Mouse (Mus musculus) granulocyte monocyte progenitor cell, adult 5-6 weeks (primary cell): ENCODE measurements around the gene Ctbp2. TPM values are rescaled to one million over a fixed set of nuclear protein-coding genes. Genes with fewer than 3 reads are reported as not detected.
"Not testable (repeated sequence)": the region's sequence is repeated elsewhere in the genome, so short reads cannot be mapped to it uniquely, and the experiment has no call there.

Source experiments
- ATAC-seq: replicated peaks from 2 replicates; pipeline ENCODE4 v1.8.0; 2016; ENCODE audit warnings: mild to moderate bottlenecking, moderate TSS enrichment, inconsistent platforms; ENCODE audit not compliant: poor library complexity, severe bottlenecking
- total RNA-seq, 2 experiments: library from RNA; stranded (forward) in 1 of 2; stranded (reverse) in 1 of 2; fragments of 200-712, 200-1000 nt in 1 of 2; fragments of >200 nt in 1 of 2; fragmentation: Nextera tagmentation in 1 of 2; gene quantifications; 2 replicates each; pipeline ENCODE4 v1.2.3; 2014 to 2017

Gene Ctbp2
- total RNA-seq, 2 experiments from 2014 or later: 40.8 to 55.5 TPM

DNA sequence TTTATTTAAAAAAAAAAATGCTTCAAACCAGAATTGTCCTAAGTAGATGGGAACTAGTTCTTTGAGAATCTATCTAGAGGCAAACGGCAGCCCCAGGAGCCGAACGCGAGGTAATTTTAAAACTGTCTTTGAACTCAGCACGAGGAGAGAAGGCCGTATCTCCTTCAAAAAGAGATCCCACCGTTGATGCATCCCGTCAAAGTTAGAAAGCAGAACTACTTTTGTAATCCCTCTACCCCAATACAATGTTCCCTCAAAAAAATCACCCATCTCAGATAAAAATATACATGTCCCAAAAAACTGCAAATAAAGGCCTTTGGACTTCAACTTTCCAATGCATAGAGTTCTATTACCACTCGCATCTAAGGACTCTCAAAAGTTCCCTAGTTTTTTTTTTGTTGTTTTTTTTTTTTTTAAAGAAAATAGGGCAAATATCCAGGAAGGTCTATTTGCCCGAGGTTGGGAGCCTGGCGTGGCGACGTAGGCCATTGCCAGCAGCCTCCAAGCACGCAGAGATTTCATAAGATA is 3.0 kb downstream of the Ctbp2 start:
- no peak for ATAC-seq

GRCm38 (mm10) chr7:133120221-133120751 is 3.9 kb downstream of the Ctbp2 start:
- no peak for ATAC-seq

DNA sequence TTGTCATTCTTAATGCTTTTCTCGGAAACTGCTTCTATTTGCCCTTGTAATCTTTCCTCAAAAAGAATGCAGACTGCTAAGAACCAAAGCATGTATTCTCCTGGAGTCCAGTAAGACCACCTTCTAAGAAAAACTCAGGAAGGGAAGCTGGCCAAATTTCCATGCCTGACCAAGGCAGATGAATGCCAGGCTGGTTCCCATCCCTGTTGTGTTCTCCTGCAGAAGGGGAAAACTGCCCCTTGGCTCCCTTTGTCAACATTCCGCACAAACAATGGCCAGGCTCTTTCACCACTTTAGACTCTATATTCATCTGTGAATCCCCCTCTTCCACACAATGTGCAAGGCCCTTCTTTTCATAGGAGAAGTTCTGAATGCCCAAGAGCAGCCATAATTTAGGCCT is 6.3 kb downstream of the Ctbp2 start:
- no peak for ATAC-seq

DNA sequence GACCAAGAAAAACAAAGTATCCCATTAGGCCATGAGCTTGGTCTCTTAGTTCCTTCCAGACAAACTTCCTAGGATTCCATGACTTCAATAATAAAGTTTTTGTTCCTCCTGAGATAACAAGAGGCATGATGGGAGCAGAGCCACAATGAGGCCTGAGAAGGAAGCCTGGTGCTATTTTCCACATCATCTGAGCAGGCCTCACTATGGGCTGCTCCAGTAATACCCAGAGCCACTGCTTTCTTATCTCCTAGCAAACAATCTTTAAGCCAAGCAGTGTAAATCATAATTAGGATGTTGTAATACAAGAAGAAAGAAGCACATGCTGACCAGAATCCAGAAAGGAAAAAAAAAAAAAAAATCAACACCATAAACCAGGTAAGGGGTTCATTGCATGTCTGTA is 7.6 kb downstream of the Ctbp2 start:
- ATAC-seq: no peak

DNA sequence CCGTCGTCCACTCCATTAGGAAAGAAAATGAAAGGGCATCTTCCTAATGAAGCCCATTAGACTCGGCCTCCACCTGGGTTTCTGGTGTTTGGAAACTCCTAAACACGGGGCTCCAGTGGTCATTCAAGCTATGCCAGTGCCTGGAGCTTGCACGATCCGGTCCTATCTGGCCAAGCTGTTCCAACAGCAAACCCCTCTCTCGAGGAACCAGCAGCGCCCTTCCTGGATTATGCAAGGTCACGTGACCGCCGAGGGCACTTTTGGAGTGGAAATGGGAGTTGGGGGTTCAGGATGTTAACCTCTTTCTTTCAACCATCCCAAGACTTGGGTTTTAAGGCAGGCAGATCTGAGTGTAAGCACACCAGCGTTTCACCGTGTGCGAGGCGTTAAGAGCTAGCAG is 8.3 kb downstream of the Ctbp2 start:
- ATAC-seq: peak; percentile 41

GRCm38 (mm10) chr7:133114847-133115470 is 9.2 kb downstream of the Ctbp2 start:
- ATAC-seq: peak; percentile 85

GRCm38 (mm10) chr7:133113185-133113895 is 10.8 kb downstream of the Ctbp2 start:
- ATAC-seq: no peak

- ATAC-seq: no peak
Observed at GRCm38 (mm10) chr7:133112351-133112831, 11.8 kb downstream of the Ctbp2 start.

GRCm38 (mm10) chr7:133109442-133109841 is 14.7 kb downstream of the Ctbp2 start:
- ATAC-seq: no peak

DNA sequence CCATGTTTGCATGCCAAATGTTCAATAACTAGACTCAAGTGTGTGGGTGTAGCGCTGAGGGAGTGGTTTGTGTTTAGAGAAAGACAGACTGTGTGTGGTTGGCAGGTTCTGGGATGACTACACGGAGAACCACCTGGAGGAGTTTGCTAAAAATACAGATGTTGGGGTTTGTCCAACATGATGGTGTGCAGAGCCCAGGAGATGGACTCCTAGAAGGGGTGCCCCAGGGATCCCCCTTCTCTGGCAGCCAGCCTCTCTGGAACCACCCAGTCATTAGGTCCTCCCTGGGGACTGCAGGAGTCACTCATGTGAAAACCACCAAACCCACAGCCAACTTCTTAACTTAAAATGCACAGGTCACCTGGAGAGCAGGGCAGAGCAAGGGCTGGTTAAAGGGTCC is 15.5 kb downstream of the Ctbp2 start:
- no peak for ATAC-seq

DNA sequence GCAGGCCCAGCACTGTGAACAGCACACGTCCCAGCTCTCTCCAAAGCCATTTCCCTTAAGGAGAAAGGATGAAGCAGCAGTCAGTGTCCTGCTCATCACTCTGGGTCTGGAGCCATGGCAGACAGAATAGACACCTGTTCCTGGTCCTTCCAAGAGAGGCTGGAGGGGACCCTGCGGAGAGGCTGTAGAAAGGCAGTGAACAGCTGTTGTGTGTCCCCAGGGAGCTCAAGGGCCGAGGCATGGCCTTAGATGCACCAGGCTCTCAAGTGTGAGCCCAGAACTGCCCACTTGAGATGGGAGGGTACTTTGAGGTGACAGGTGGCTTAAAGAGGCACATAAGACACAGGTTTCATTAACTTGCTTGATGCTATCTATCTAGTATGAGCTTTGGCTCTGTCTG is 21.6 kb downstream of the Ctbp2 start:
- no peak for ATAC-seq

- no peak for ATAC-seq
Observed at GRCm38 (mm10) chr7:133101070-133101469, 23.1 kb downstream of the Ctbp2 start.

DNA sequence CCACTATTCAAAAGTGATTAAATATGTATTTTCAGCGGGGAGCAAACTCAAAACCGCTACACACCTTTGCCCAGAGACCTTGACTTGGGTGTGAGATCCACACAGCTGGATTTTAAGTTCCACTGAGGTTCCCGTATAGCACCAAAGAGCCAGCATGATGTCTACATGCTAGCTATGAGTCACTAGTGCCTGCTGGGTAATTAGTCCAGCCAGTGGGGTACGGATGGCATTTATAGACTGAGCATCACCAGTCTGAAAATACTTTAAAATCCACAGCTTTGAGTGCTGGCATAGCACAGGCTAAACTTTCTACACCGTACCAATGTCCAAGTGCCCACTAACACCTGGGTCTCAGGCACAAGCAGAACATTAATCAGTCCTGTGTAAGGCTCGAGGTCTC is 24.0 kb downstream of the Ctbp2 start:
- ATAC-seq: no peak

DNA sequence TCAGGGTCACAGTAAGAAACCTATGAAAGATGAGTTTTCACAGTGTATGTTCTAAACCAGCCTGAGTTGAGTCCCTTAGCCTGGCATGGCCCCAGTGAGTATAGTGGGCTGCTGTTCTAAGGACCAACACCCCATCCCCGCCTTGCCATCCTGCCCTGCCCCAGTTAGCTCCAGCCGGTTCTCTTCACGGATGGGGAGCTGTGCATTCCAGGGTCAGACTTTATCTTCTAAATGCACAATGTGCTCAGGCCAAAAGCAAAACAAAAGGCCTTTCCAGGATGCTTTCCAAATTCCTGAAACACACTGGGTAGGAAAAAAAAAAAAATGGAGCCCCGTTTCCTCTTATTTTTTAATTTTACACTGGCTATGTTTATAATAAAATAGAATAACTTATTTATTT is 24.9 kb downstream of the Ctbp2 start:
- ATAC-seq: no peak

GRCm38 (mm10) chr7:133098118-133098793 is 25.9 kb downstream of the Ctbp2 start:
- no peak for ATAC-seq

GRCm38 (mm10) chr7:133095610-133096009 is 28.5 kb downstream of the Ctbp2 start:
- not testable (repeated sequence) for ATAC-seq

- no peak for ATAC-seq
Observed at GRCm38 (mm10) chr7:133094711-133095495, 29.3 kb downstream of the Ctbp2 start.

DNA sequence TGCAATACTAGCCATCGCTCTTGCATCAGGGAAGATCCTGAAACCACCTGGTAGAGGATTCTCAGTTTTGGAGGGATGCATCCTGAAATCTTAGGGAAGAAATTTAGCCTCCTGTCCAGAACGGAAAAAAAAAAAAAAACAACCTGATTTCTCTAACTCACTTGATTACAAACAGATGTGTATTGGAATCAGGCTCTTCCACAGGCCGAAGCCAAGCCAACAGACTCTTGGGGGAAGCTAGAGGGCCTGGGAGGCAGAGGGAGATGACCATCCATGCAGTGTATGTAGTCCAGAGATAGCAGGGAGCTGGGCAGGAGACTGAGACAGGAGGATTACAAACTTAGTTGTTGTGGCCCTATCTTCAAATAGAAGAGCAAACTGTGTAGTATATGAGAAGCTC is 30.0 kb downstream of the Ctbp2 start:
- no peak for ATAC-seq

DNA sequence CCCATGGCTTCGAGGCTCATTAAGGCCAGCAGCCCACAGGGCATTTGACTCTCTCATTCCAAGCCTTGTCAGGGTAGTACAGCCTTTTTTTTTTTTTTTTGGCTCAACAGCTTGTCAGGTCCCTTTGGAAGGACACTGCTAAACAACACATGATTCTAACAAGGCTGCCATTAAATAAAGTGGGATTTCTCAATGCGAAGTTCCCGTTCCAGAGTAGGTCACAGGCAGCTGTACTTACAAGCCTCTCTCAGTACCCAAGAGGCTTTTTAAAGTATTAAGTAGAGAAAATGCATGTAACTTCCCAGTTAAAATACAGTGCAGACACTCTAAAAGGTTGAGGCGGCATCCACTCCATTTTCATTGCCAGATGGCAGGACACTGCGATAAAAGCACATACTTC is 30.4 kb downstream of the Ctbp2 start:
- ATAC-seq: no peak

DNA sequence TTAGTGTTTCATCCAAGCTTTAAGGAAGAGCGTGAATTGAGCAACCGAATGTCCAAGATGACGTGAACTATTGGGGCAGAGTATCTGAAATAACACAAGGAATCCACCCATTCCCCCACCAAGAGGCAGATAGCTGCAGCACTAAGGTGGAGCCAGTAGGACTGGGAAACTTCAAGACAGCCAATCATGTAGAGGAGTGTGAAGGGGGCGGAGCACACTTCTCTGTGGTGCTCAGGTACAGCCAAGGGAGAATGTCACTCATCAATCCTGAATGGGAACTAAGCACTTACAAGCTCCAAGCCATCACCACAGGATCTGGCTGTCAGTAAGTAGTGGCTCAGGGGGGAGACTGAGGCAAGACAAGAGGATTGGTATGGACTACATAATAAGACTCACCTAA is 33.5 kb downstream of the Ctbp2 start:
- ATAC-seq: no peak
